Mouse (Mus musculus): ENCODE measurements around the gene Mpv17l2. TPM values are rescaled to one million over a fixed set of nuclear protein-coding genes. Genes with fewer than 3 reads are reported as not detected.

Gene Mpv17l2
- polyA plus RNA-seq, 1 experiment from 2014 or later: 35.7 TPM

DNA sequence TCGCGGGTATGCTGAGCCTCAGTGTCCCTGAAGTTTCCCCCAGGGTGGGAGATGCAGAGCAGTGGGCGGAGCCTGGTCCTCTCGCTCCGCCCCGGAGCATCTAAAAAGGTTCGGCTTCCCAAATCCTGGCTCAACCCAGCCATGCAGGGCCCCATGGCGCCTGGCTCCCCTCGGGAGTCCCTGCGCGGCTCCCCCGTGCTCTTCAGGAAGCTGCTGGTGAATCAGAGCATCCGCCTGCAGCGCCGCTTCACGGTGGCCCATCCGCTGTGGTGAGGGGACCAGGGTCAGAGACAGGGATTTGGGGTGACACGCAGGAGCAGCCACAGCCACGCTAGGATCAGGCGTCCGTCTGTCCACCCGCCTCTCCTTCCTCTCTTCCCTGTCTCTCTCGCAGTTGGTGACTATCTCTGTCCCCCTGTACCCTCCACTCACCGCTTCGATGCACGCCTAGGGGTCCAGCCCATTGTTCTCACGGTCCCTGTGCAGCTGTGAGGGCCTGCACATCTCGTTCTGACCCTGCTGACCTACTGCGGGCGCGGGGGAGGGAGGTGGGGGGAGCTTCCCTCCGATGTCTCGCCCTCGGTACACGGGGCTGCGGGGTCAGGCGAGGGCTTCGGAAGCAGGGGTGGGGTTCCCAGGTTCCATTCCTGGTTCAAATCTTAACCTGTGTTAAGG is 17.6 kb downstream of the Mpv17l2 start:
- H3K9me3 ChIP-seq (replicated peaks; ENCODE audit: control insufficient read depth, low read length, poor library complexity, severe bottlenecking): no peaks in the 10 kb centered on the region
- WGBS: 3% methylated on average over 38 of the region's 38 CpGs
- H3K36me3 ChIP-seq (ENCODE audit: control insufficient read depth, insufficient read depth, low read length): no peaks in the 10 kb centered on the region
- peaks cover 46% of the 10 kb centered on the region for H3K27me3 ChIP-seq (ENCODE audit: control insufficient read depth, insufficient read depth, low read depth, low read length)
- H3K4me3 ChIP-seq (ENCODE audit: low read depth, low read length): peak overlapping the region; percentile 21
- no peak for ATAC-seq
- H3K4me2 ChIP-seq (ENCODE audit: low read length): peak overlapping the region; percentile 66
- H3K4me1 ChIP-seq (ENCODE audit: control insufficient read depth, insufficient read depth, low read length): peaks cover 13% of the 10 kb centered on the region
- H3K9ac ChIP-seq (ENCODE audit: low read depth, low read length): peak overlapping the region; percentile 38; the same call in 1 of the 2 replicates
- no peak overlapping the region for H3K27ac ChIP-seq (ENCODE audit: low read length)

DNA sequence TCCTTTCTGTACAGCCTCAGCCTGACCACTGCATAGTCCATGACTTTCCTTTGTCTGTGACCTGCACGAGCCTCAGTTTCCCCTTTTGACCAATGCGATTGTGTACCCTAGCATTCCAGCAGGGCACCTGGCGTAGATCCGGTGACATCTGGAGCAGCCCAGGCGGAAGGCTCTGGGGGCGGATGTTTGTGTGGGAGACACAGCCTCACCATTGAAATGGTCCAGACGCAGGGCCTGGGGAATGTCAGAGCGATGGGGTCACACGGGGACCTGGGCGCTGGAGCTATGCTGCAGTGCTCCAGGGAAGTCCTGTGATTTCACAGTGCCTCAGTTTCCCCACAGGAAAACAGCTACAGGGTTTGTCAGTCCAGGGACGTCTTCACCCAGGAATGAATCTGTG is 18.6 kb downstream of the Mpv17l2 start:
- no peaks in the 10 kb centered on the region for H3K9me3 ChIP-seq (replicated peaks; ENCODE audit: control insufficient read depth, low read length, poor library complexity, severe bottlenecking)
- H3K9ac ChIP-seq (ENCODE audit: low read depth, low read length): no peak overlapping the region
- H3K27ac ChIP-seq (ENCODE audit: low read length): no peak overlapping the region
- H3K36me3 ChIP-seq (ENCODE audit: control insufficient read depth, insufficient read depth, low read length): no peaks in the 10 kb centered on the region
- H3K4me3 ChIP-seq (ENCODE audit: low read depth, low read length): no peak overlapping the region
- H3K4me2 ChIP-seq (ENCODE audit: low read length): no peak overlapping the region
- peaks cover 40% of the 10 kb centered on the region for H3K27me3 ChIP-seq (ENCODE audit: control insufficient read depth, insufficient read depth, low read depth, low read length)
- 76% methylated on average over 11 of the region's 11 CpGs for WGBS
- peaks cover 13% of the 10 kb centered on the region for H3K4me1 ChIP-seq (ENCODE audit: control insufficient read depth, insufficient read depth, low read length)
- no peak for ATAC-seq

DNA sequence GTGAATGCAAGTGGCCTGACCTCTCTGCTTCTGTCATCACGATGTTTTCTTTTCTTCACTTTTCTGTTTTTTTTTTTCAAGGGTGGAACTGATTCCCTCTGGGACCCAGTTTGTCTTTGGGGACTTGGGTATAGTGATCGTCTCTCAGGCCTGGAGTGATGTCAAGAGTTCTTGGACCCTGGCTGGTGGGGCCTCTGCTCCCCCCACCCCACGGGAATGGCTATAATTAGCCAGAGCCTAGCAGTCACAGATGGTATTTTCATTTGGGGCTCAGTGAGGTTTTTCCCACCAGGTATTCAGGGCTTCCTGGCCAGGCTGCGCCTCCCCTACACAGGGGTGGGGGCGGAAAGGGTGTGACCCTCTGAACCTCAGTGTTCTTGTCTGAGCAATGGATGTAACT is 19.1 kb downstream of the Mpv17l2 start:
- H3K27me3 ChIP-seq (ENCODE audit: control insufficient read depth, insufficient read depth, low read depth, low read length): peaks cover 37% of the 10 kb centered on the region

DNA sequence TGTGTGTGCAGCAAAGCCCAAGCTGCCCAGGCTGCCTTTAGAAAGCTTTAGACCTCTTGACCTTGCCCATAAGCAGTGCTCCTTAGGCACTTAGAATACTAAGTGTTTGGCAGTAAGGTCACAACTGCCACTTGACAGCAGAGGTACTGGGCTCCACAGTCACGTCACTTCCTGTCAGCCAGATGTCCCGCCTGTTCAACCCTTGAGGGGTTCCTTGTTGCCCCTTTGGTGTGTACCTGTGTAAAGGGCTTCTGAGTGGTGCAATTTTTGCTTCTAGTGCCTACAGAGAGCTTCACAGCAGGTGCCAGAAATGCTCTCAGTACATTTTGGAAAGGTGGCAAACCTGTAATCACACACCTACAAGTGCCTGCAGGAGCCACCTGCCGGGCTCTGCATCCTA is 22.5 kb downstream of the Mpv17l2 start:
- H3K27me3 ChIP-seq (ENCODE audit: control insufficient read depth, insufficient read depth, low read depth, low read length): peaks cover 19% of the 10 kb centered on the region
- ATAC-seq: no peak
- WGBS: 74% methylated on average over 3 of the region's 3 CpGs
- peaks cover 1% of the 10 kb centered on the region for H3K4me1 ChIP-seq (ENCODE audit: control insufficient read depth, insufficient read depth, low read length)
- no peak overlapping the region for H3K4me2 ChIP-seq (ENCODE audit: low read length)
- H3K27ac ChIP-seq (ENCODE audit: low read length): no peak overlapping the region
- no peak overlapping the region for H3K4me3 ChIP-seq (ENCODE audit: low read depth, low read length)
- no peaks in the 10 kb centered on the region for H3K9me3 ChIP-seq (replicated peaks; ENCODE audit: control insufficient read depth, low read length, poor library complexity, severe bottlenecking)
- H3K9ac ChIP-seq (ENCODE audit: low read depth, low read length): no peak overlapping the region
- H3K36me3 ChIP-seq (ENCODE audit: control insufficient read depth, insufficient read depth, low read length): no peaks in the 10 kb centered on the region

More for the DNA sequence above, 19.1 kb downstream of the Mpv17l2 start:
- no peak for ATAC-seq
- no peak overlapping the region for H3K9ac ChIP-seq (ENCODE audit: low read depth, low read length)
- no peaks in the 10 kb centered on the region for H3K9me3 ChIP-seq (replicated peaks; ENCODE audit: control insufficient read depth, low read length, poor library complexity, severe bottlenecking)
- no peak overlapping the region for H3K4me2 ChIP-seq (ENCODE audit: low read length)
- H3K4me1 ChIP-seq (ENCODE audit: control insufficient read depth, insufficient read depth, low read length): peaks cover 13% of the 10 kb centered on the region
- H3K36me3 ChIP-seq (ENCODE audit: control insufficient read depth, insufficient read depth, low read length): no peaks in the 10 kb centered on the region
- 57% methylated on average over 5 of the region's 5 CpGs for WGBS
- no peak overlapping the region for H3K4me3 ChIP-seq (ENCODE audit: low read depth, low read length)
- no peak overlapping the region for H3K27ac ChIP-seq (ENCODE audit: low read length)

DNA sequence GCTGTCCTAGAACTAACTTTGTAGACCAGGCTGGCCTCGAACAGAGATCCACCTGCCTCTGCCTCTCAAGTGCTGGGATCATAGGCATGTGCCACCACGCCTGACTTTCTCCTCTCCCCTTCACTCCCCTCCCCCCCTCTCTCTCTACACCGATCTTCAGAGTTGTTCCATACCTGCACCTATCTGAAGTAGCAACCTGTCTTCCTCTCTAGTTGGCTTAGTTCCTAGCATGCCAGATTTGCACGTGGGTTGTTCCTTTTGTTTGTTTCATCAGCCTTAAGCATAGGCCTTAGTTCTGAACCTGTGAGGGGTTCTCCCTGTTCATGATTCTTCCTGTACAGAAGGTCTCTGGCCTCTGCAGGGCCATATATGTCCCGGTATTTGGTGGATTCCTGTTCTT is 23.0 kb downstream of the Mpv17l2 start:
- WGBS: 72% methylated on average over 5 of the region's 5 CpGs
- Histone ChIP-seq H3K27me3 (ENCODE audit: control insufficient read depth, insufficient read depth, low read depth, low read length) (peaks cover 18% of the 10 kb centered on the region), H3K27ac (ENCODE audit: low read length) (no peak overlapping the region), H3K4me1 (ENCODE audit: control insufficient read depth, insufficient read depth, low read length) (no peaks in the 10 kb centered on the region), H3K9ac (ENCODE audit: low read depth, low read length) (no peak overlapping the region), H3K4me3 (ENCODE audit: low read depth, low read length) (no peak overlapping the region), H3K9me3 (replicated peaks; ENCODE audit: control insufficient read depth, low read length, poor library complexity, severe bottlenecking) (no peaks in the 10 kb centered on the region), H3K36me3 (ENCODE audit: control insufficient read depth, insufficient read depth, low read length) (no peaks in the 10 kb centered on the region), H3K4me2 (ENCODE audit: low read length) (no peak overlapping the region)
- no peak for ATAC-seq

DNA sequence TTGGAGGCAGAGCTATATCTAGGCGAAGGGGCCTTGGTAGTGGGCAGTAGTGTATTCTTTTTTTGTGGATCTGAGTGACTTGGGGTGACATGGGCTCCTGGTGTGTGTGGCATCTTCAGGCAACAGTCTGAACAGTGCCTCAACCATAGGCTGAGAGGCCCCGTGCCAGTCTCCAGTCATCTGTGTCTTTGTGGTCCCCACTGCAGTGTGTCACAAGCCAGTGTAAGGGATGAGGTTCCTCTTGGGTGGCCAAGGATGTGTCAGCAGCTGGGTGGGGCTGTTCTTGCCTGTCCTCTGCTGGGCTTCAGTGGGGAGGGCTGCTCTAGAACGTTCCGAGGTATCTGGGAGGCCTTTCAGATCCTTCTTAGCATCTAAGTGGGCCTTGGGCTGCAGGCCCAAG is 29.8 kb downstream of the Mpv17l2 start:
- WGBS: 83% methylated on average over 4 of the region's 4 CpGs
- ATAC-seq: no peak
- Histone ChIP-seq H3K27me3 (ENCODE audit: control insufficient read depth, insufficient read depth, low read depth, low read length) (peaks cover 43% of the 10 kb centered on the region), H3K4me3 (ENCODE audit: low read depth, low read length) (no peak overlapping the region), H3K27ac (ENCODE audit: low read length) (no peak overlapping the region), H3K4me1 (ENCODE audit: control insufficient read depth, insufficient read depth, low read length) (no peaks in the 10 kb centered on the region; the same call in 1 of the 2 replicates), H3K4me2 (ENCODE audit: low read length) (no peak overlapping the region), H3K9ac (ENCODE audit: low read depth, low read length) (no peak overlapping the region), H3K36me3 (ENCODE audit: control insufficient read depth, insufficient read depth, low read length) (no peaks in the 10 kb centered on the region), H3K9me3 (replicated peaks; ENCODE audit: control insufficient read depth, low read length, poor library complexity, severe bottlenecking) (no peaks in the 10 kb centered on the region)

DNA sequence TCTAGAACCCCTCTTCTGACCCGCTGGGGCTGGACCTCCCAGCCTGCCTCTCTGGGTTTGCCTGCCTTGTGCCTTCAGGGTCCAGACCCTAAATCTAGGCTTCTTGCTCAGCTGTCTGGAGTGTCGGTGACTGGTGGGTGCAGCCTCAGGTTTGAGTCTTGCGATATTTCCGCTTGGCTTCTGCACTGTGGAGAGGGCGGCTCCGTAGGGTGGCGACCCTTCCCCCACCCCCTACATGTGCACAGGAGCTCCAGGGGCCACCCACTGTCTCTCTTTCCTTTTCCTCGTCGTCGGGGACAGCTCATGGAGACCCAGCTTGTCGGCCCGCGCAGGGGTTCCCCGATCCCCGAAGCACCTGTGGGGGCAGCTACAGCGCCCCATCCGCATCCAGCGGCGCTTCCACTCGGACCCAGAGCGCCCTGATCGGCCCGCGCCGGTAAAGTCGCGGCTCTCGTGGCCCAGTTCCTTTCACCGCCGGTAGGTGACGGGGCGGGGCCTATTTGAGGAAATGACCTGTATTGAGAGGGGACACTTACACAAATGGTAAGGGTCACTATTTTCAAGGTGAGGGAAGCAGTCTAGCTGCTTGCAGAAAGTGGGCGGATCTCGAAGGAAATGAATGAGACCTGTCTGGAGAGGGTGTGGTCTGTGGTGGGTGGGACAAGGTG is 30.8 kb downstream of the Mpv17l2 start:
- no peak for ATAC-seq
- H3K4me2 ChIP-seq (ENCODE audit: low read length): peak overlapping the region; percentile 33; the same call in 1 of the 2 replicates
- H3K9me3 ChIP-seq (replicated peaks; ENCODE audit: control insufficient read depth, low read length, poor library complexity, severe bottlenecking): no peaks in the 10 kb centered on the region
- peaks cover 45% of the 10 kb centered on the region for H3K27me3 ChIP-seq (ENCODE audit: control insufficient read depth, insufficient read depth, low read depth, low read length)
- peak overlapping the region; percentile 19 for H3K4me3 ChIP-seq (ENCODE audit: low read depth, low read length)
- 6% methylated on average over 34 of the region's 34 CpGs for WGBS
- no peak overlapping the region for H3K9ac ChIP-seq (ENCODE audit: low read depth, low read length)
- no peaks in the 10 kb centered on the region for H3K36me3 ChIP-seq (ENCODE audit: control insufficient read depth, insufficient read depth, low read length)
- no peaks in the 10 kb centered on the region; the same call in 1 of the 2 replicates for H3K4me1 ChIP-seq (ENCODE audit: control insufficient read depth, insufficient read depth, low read length)
- H3K27ac ChIP-seq (ENCODE audit: low read length): no peak overlapping the region

DNA sequence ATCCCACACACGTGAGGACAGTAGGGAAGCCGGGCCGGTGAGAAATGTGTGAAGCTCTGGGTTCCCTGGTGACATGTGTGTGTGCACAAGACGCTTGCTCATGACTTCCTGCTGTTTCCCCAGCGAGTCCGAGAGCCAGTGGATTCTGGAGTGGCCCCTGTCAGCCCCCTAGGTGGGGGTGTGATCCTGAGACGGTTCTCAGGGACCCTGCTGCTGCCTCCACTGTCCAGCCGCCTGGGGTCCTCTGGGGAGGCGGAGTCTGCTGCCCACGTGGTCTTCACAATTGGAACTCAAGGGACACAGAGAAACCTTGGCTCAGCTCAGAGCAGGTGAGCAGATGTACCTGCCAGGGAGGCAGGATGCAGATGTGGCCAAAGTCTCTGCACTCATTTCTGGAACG is 34.0 kb downstream of the Mpv17l2 start:
- Histone ChIP-seq H3K9me3 (replicated peaks; ENCODE audit: control insufficient read depth, low read length, poor library complexity, severe bottlenecking) (no peaks in the 10 kb centered on the region), H3K4me2 (ENCODE audit: low read length) (no peak overlapping the region), H3K9ac (ENCODE audit: low read depth, low read length) (no peak overlapping the region), H3K4me1 (ENCODE audit: control insufficient read depth, insufficient read depth, low read length) (no peaks in the 10 kb centered on the region; the same call in 1 of the 2 replicates), H3K27me3 (ENCODE audit: control insufficient read depth, insufficient read depth, low read depth, low read length) (peaks cover 39% of the 10 kb centered on the region), H3K36me3 (ENCODE audit: control insufficient read depth, insufficient read depth, low read length) (no peaks in the 10 kb centered on the region), H3K27ac (ENCODE audit: low read length) (no peak overlapping the region), H3K4me3 (ENCODE audit: low read depth, low read length) (no peak overlapping the region)
- WGBS: 47% methylated on average over 11 of the region's 11 CpGs
- no peak for ATAC-seq

DNA sequence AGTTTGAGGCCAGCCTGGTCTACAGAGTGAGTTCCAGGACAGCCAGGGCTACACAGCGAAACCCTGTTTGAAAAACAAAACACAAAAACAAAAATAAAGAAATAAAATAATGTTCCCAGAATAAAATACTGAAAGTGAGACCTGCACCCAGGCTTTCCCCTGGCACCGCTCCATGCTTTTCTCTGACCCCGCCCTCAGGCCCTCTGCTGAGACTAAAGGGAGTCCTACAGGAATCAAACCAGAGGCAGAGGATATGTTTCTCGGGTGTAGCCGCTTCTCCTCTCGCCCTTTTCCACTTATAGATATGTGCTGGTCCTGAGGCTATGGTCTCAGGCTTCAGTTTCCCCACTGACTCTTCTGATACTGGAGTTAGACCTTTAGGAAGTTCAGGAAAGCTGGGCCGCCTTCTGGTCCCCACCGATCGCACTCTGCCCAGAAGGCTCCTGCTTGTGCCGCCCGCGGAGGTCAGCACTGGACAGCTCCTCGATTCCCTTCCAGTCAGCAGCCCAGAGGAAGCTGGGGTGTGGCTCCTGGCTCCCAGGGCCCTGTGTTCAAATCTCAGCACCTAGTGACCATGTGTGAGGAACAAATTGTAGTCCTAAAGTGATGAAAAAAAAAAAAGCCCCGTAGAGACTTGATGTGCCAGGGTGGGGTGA is 34.8 kb downstream of the Mpv17l2 start:
- H3K9me3 ChIP-seq (replicated peaks; ENCODE audit: control insufficient read depth, low read length, poor library complexity, severe bottlenecking): no peaks in the 10 kb centered on the region
- no peak overlapping the region for H3K4me3 ChIP-seq (ENCODE audit: low read depth, low read length)
- no peak for ATAC-seq
- no peak overlapping the region for H3K4me2 ChIP-seq (ENCODE audit: low read length)
- no peaks in the 10 kb centered on the region; the same call in 1 of the 2 replicates for H3K4me1 ChIP-seq (ENCODE audit: control insufficient read depth, insufficient read depth, low read length)
- H3K36me3 ChIP-seq (ENCODE audit: control insufficient read depth, insufficient read depth, low read length): no peaks in the 10 kb centered on the region
- WGBS: 27% methylated on average over 14 of the region's 14 CpGs
- no peak overlapping the region for H3K9ac ChIP-seq (ENCODE audit: low read depth, low read length)
- peaks cover 37% of the 10 kb centered on the region for H3K27me3 ChIP-seq (ENCODE audit: control insufficient read depth, insufficient read depth, low read depth, low read length)
- H3K27ac ChIP-seq (ENCODE audit: low read length): no peak overlapping the region

Measured in midbrain, embryonic 16.5 days (tissue).